Mouse (Mus musculus): ENCODE data around the gene Vmn1r58.
"Not testable (repeated sequence)": the region's sequence is repeated elsewhere in the genome, so short reads cannot be mapped to it uniquely, and the experiment has no call there.

Gene Vmn1r58

GRCm38 (mm10) chr7:5413296-5413695, at the start of gene Vmn1r58:
TSS of gene Vmn1r58 (minus strand) at chr7:5413396.
- DNase-seq (ENCODE audit: low read depth in 2 of 2, low spot score in 2 of 2) = not testable (repeated sequence)

- DNase-seq (ENCODE audit: low read depth in 2 of 2, low spot score in 2 of 2) = no peak
These were observed 43.5 kb upstream of the Vmn1r58 start, which contains the start of gene Vmn1r59 for GRCm38 (mm10) chr7:5456674-5457073. TSS of gene Vmn1r59 (minus strand) at chr7:5456774.

GRCm38 (mm10) chr7:5454011-5454410, 40.8 kb upstream of the Vmn1r58 start:
- DNase-seq (ENCODE audit: low read depth in 2 of 2, low spot score in 2 of 2) = not testable (repeated sequence)

GRCm38 (mm10) chr7:5448627-5449026, 35.4 kb upstream of the Vmn1r58 start:
- no peak for DNase-seq (ENCODE audit: low read depth in 2 of 2, low spot score in 2 of 2)

GRCm38 (mm10) chr7:5406201-5406600, 7.0 kb downstream of the Vmn1r58 start:
- DNase-seq (ENCODE audit: low read depth in 2 of 2, low spot score in 2 of 2) = no peak

GRCm38 (mm10) chr7:5366724-5367123, 46.5 kb downstream of the Vmn1r58 start:
- no peak for DNase-seq (ENCODE audit: low read depth in 2 of 2, low spot score in 2 of 2)

GRCm38 (mm10) chr7:5363599-5363998, 49.6 kb downstream of the Vmn1r58 start:
- no peak for DNase-seq (ENCODE audit: low read depth in 2 of 2, low spot score in 2 of 2)
